Mouse (Mus musculus) neural tube, embryonic 12.5 days (tissue): ENCODE measurements around the gene Gm15737. TPM values are rescaled to one million over a fixed set of nuclear protein-coding genes. Genes with fewer than 3 reads are reported as not detected.

Experiments
- ATAC-seq: fragments of 200-750 bp; cut with Nextera tagmentation; 2 replicates; pipeline ENCODE4 v1.8.0; 2017; ENCODE audit warnings: low read depth, mild to moderate bottlenecking, moderate TSS enrichment, moderate library complexity; ENCODE audit not compliant: low FRiP score
- H3K27ac ChIP-seq: fragments of 300-500 bp; sonication (generic); 2 replicates; pipeline ENCODE4 v1.5.1; 2016
- H3K27me3 ChIP-seq: fragments of 300-500 bp; sonication (generic); replicated peaks from 2 replicates; pipeline ENCODE4 v1.6.1; 2016; ENCODE audit warnings: mild to moderate bottlenecking
- H3K36me3 ChIP-seq: fragments of 300-500 bp; sonication (generic); 2 replicates; pipeline ENCODE4 v1.6.1; 2016; ENCODE audit warnings: mild to moderate bottlenecking
- H3K4me1 ChIP-seq: fragments of 300-500 bp; sonication (generic); 2 replicates; pipeline ENCODE4 v1.6.1; 2016
- H3K4me2 ChIP-seq: fragments of 300-500 bp; sonication (generic); replicated peaks from 2 replicates; pipeline ENCODE4 v1.6.1; 2016; ENCODE audit warnings: mild to moderate bottlenecking
- H3K4me3 ChIP-seq: fragments of 300-500 bp; sonication (generic); 2 replicates; pipeline ENCODE4 v1.5.1; 2016
- H3K9ac ChIP-seq: fragments of 300-500 bp; sonication (generic); 2 replicates; pipeline ENCODE4 v1.6.1; 2016; ENCODE audit warnings: mild to moderate bottlenecking
- H3K9me3 ChIP-seq: fragments of 300-500 bp; sonication (generic); 2 replicates; pipeline ENCODE4 v1.6.1; 2016; ENCODE audit warnings: mild to moderate bottlenecking
- WGBS: fragments of 180-500 bp; shearing (Covaris S2); methylation state at CpG from one replicate; pipeline ENCODE4 v1.1.7; 2016; 5-methylcytosine and 5-hydroxymethylcytosine counted together
- polyA plus RNA-seq: library from polyadenylated mRNA; unstranded; fragments of >200 nt; fragmentation: Nextera tagmentation; extraction: Ambion mirVana; gene quantifications from 2 replicates; pipeline ENCODE4 v1.2.1, GENCODE M21; 2016

Gm15737 gene
- polyA plus RNA-seq, 1 experiment from 2014 or later, result not detected

DNA sequence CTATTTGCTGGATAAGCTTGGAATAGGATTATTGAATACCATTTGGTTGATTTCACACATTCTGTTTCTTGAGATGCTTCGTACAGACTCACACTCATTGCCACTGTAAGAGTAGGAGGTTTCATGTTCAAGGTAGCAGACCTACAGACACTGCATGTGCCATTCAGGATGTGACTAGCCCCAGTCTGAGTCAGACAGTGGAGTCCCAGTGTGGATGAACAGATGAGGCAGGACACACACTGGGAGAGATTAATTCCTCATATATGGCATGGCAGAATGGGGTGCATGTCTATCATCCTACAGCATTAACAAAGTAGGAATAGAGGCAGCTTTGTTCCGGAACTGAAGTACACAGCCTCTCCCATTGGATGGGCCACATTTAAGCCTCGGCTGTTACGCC, 8.1 kb downstream of the Gm15737 start:
- no peaks in the 10 kb centered on the region for H3K9me3 ChIP-seq
- 93% methylated on average over 4 of the region's 4 CpGs for WGBS
- no peaks in the 10 kb centered on the region for H3K27me3 ChIP-seq

DNA sequence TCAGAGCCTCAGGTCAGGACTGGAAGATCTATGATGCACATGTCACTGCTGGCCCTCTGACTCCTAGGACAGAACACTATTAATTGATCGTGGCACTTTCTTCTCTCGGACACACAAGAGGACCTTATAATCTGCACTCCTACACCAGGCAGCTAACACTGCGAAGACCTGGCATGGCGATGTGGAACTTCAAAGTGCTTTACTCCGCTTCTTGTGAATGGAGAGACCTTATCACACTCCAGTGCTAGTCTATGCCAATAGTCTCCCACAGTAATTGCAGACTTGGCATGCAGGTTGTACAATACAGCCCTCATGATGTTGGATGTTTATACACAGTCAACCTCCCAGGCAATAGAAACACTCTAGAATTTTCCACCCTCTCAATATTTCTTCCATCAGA, 9.6 kb downstream of the Gm15737 start:
- Histone ChIP-seq H3K36me3 (no peaks in the 10 kb centered on the region), H3K9me3 (no peaks in the 10 kb centered on the region), H3K4me1 (no peaks in the 10 kb centered on the region), H3K27me3 (no peaks in the 10 kb centered on the region), H3K4me2 (no peak overlapping the region), H3K27ac (no peak overlapping the region), H3K9ac (no peak overlapping the region), H3K4me3 (no peak overlapping the region)
- no peak for ATAC-seq
- 91% methylated on average over 5 of the region's 5 CpGs for WGBS

More for the DNA sequence above, 8.1 kb downstream of the Gm15737 start:
- Histone ChIP-seq H3K27ac (no peak overlapping the region), H3K4me1 (no peaks in the 10 kb centered on the region), H3K36me3 (no peaks in the 10 kb centered on the region), H3K4me2 (no peak overlapping the region), H3K4me3 (no peak overlapping the region), H3K9ac (no peak overlapping the region)
- no peak for ATAC-seq

DNA sequence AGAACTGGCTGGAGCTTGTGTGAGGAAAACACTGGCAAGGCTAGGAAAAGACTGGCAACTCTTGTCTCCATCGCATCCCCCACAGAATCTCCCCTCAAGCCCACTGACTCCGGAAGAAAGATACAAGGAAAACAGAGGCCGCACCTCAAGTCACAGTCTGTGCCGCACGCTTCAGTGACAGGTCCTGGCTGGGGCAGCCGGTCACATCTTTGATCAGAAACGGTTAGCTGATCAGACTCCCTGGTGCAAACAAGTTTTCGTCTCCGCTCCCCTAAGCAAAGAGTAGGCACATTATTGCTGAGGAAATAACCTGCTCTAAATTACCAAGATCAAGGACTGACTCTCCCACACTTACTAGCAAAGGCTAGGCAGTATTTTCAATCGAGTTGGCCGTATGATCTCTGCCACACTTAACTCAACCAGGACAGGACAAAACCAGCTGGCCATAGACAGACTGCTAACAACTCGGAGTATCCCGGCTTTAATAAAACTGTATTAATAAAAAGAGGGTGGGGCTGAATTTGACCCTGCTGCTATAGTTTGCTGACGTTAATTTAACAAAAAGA, 10.6 kb downstream of the Gm15737 start:
- Histone ChIP-seq H3K9me3 (no peaks in the 10 kb centered on the region), H3K4me3 (no peak overlapping the region), H3K9ac (no peak overlapping the region), H3K27ac (no peak overlapping the region), H3K36me3 (no peaks in the 10 kb centered on the region), H3K4me1 (no peaks in the 10 kb centered on the region), H3K27me3 (no peaks in the 10 kb centered on the region), H3K4me2 (no peak overlapping the region)
- ATAC-seq, result no peak
- 80% methylated on average over 14 of the region's 14 CpGs for WGBS

DNA sequence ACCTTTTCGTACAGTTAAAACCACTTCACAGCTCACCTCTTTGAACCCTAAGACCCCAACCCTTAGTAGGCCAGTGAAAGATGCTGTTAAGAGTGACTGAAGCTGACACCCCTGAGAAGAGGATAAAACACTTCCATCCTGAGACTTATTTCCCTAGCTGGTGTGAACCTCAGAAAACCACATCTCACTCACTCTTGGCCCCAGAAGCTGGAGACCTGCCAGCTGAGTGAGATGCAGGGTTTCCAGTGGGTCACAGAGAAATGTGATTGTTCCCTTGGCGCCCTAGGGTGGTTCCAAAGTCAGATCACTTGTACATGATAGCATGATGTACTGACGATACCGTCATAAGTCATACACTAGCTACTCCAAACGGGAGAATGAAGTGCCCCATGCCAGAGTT, 13.3 kb downstream of the Gm15737 start:
- no peaks in the 10 kb centered on the region for H3K4me1 ChIP-seq
- no peak overlapping the region for H3K4me3 ChIP-seq
- no peak overlapping the region for H3K4me2 ChIP-seq
- H3K36me3 ChIP-seq, result no peaks in the 10 kb centered on the region
- 87% methylated on average over 5 of the region's 5 CpGs for WGBS
- H3K9me3 ChIP-seq, result no peaks in the 10 kb centered on the region
- no peak overlapping the region for H3K9ac ChIP-seq
- no peaks in the 10 kb centered on the region for H3K27me3 ChIP-seq
- H3K27ac ChIP-seq, result no peak overlapping the region
- no peak for ATAC-seq

DNA sequence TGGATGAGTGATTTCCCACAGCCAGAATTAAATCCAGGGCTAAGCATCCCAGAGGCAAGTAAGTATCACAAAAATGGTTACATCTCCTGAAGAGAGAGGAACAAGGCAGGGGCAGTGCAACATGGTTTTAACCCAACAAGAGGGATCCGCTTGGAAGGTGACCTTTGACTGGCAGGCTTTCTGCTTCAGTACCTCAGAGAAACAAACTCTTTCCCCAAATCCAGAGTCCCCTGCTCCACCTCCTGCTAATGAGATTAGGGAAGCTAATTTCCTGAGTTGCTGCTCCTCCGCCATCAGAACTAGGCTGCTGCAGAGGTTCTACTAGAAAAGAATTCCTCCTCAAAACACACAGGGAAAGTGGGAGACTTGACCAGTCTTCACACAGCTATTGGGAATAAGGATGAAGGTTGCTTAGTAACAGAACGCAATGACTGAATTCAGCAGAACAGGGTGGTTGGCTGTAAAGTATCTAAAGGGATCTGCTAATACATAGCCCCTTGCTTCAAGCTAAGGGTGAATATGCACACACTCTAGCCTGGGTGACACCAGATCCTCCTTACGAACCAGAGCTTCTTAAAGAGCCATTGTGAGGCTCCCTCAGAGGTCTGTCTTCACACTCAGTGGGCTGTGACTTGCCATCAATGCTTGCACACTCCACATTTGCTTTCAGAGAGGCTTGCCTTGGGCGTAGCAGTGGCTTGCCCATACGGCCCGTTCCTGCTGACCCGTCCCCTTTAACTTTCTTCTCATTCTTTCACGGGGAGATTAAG, 14.2 kb downstream of the Gm15737 start:
- ATAC-seq, result no peak
- Histone ChIP-seq H3K4me1 (no peaks in the 10 kb centered on the region), H3K9me3 (no peaks in the 10 kb centered on the region), H3K9ac (no peak overlapping the region), H3K27ac (no peak overlapping the region), H3K4me2 (no peak overlapping the region), H3K36me3 (no peaks in the 10 kb centered on the region), H3K4me3 (no peak overlapping the region), H3K27me3 (no peaks in the 10 kb centered on the region)
- 65% methylated on average over 9 of the region's 9 CpGs for WGBS

DNA sequence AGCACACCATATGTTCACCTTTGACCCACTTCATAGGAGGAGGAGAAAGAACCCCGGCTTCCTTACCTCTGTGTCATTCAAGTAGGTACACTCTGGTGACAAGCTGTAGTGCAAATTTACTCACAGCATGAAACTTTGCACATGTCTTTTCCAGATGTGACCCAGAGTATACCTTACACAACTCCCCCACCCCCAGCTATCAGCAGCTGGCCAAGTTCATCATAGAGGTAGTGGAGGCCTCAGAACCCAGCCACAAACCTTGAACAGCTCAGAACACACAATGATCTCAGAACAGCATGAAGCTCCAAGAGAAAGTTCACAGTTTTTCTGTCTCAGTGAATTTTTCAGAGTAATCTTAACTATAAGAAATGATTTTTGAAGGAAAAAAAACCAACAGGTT, 22.4 kb downstream of the Gm15737 start:
- no peaks in the 10 kb centered on the region for H3K4me1 ChIP-seq
- H3K4me2 ChIP-seq, result no peak overlapping the region
- H3K9me3 ChIP-seq, result no peaks in the 10 kb centered on the region
- no peak overlapping the region for H3K27ac ChIP-seq
- ATAC-seq, result no peak
- H3K27me3 ChIP-seq, result no peaks in the 10 kb centered on the region
- no peaks in the 10 kb centered on the region; the same call in 1 of the 2 replicates for H3K36me3 ChIP-seq
- 62% methylated on average over 1 of the region's 1 CpGs for WGBS
- H3K9ac ChIP-seq, result no peak overlapping the region
- H3K4me3 ChIP-seq, result no peak overlapping the region

DNA sequence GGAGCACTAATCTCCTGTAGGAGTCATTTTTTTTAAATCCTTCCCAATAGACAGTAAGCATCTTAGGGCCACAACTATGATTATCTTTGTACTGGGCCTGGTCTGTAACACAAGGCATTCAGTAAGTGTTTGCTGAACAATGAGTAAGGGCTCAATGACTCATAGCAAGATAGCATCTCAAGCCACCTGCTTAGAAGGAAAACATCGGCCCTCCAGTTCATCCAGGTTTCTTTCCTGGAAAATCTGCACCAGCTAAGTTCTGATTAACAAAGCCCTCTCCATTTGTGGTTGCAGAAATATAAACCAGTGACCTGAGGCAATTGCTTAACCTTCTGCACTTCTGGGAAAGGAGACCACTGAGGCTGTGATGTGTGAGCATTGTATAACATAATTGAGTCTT, 34.9 kb downstream of the Gm15737 start:
- no peak overlapping the region for H3K4me2 ChIP-seq
- no peak overlapping the region for H3K27ac ChIP-seq
- no peaks in the 10 kb centered on the region for H3K36me3 ChIP-seq
- H3K9me3 ChIP-seq, result no peaks in the 10 kb centered on the region
- H3K27me3 ChIP-seq, result no peaks in the 10 kb centered on the region
- H3K9ac ChIP-seq, result no peak overlapping the region
- no peaks in the 10 kb centered on the region for H3K4me1 ChIP-seq
- no peak for ATAC-seq
- H3K4me3 ChIP-seq, result no peak overlapping the region
- 84% methylated on average over 1 of the region's 1 CpGs for WGBS

DNA sequence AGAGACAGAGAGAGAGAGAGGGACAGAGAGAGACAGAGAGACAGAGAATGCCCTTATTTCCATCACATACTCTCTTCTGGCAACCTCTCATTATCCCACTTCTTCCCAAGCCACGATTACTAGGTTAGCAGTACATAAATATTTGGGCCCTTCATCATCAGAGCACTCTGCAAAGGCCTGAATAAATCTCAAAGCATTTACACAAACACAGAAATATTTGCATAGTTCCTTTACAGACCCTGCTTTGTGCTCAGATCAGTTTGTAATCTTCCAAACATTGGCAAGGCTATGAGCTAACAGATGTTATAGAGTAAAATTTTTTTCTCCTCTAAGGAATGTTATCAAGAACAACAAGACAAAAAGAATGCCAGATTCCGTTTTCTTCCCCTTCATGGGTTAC, 35.3 kb downstream of the Gm15737 start:
- no peak overlapping the region for H3K9ac ChIP-seq
- no peaks in the 10 kb centered on the region for H3K9me3 ChIP-seq
- H3K4me2 ChIP-seq, result no peak overlapping the region
- H3K4me3 ChIP-seq, result no peak overlapping the region
- H3K27me3 ChIP-seq, result no peaks in the 10 kb centered on the region
- H3K27ac ChIP-seq, result no peak overlapping the region
- H3K36me3 ChIP-seq, result no peaks in the 10 kb centered on the region
- WGBS, result 74% methylated on average over 2 of the region's 2 CpGs
- ATAC-seq, result no peak
- H3K4me1 ChIP-seq, result no peaks in the 10 kb centered on the region

DNA sequence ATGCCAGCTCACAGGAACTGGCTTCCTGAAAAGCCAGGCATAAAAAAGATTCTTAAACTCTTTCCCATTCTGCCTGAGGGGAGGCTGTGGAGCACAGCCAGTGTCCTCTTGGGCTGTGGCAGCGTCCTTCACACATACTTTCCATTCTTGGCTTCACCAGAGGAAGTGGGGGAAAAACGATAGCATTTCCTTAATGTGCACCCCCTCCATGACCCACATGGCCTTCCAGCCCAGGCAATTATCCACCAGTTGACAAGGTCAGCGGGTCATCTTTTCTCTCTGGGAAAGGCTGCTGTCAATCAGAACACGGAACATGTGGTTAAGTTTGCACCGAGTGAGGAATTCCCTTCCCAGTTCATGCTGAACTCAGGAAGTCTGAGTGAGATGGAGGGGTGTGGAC, 36.8 kb downstream of the Gm15737 start:
- Histone ChIP-seq H3K27ac (no peak overlapping the region), H3K9ac (no peak overlapping the region), H3K4me1 (no peaks in the 10 kb centered on the region), H3K9me3 (no peaks in the 10 kb centered on the region), H3K36me3 (no peaks in the 10 kb centered on the region), H3K27me3 (no peaks in the 10 kb centered on the region), H3K4me3 (no peak overlapping the region), H3K4me2 (no peak overlapping the region)
- no peak for ATAC-seq
- WGBS, result 53% methylated on average over 5 of the region's 5 CpGs

DNA sequence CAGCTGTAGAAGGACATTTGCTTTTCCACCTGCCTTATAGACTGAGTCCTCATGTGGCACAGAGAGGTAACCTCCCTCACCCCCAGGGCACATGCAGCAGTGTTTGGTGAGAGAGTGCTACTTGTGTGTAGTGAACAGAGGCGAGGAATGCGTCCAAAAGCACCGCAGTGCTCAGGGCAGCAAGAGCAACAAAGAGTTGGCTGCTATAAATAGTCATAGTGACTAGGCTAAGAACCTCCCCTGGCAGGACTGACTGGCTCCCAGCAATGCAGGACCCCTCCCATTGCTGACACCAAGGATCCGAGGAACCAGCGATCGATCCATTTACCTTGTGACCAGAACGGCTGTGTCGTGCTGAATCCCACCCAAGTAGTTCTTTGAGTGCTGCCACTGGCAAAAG, 40.2 kb downstream of the Gm15737 start:
- no peaks in the 10 kb centered on the region for H3K27me3 ChIP-seq
- WGBS, result 46% methylated on average over 8 of the region's 8 CpGs
- H3K4me2 ChIP-seq, result no peak overlapping the region
- no peaks in the 10 kb centered on the region for H3K9me3 ChIP-seq
- no peak for ATAC-seq
- no peak overlapping the region for H3K27ac ChIP-seq
- H3K9ac ChIP-seq, result no peak overlapping the region
- no peaks in the 10 kb centered on the region for H3K4me1 ChIP-seq
- no peak overlapping the region for H3K4me3 ChIP-seq
- H3K36me3 ChIP-seq, result no peaks in the 10 kb centered on the region

DNA sequence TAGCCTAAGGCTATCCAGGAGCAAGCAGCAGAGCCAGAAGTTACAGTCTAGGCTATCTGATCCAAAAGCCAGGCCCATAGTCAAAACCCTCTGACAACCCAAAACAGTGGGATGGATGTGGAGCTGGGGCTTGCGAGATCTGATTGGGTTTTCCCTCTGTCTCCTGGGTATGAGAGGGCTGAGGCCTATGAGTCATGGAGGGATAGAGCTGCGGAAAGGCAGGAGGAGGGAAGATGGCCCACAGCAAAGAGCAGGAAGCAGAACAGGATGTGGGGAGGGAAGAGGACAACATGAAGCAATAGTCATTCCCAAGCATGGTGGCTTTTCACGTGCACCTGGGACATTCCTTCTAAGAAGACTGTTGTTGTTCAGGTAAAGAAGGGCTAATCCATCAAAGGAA, 41.5 kb downstream of the Gm15737 start:
- no peak overlapping the region for H3K4me3 ChIP-seq
- no peak overlapping the region for H3K4me2 ChIP-seq
- no peak for ATAC-seq
- H3K36me3 ChIP-seq, result no peaks in the 10 kb centered on the region
- no peak overlapping the region for H3K27ac ChIP-seq
- no peaks in the 10 kb centered on the region for H3K9me3 ChIP-seq
- no peaks in the 10 kb centered on the region for H3K4me1 ChIP-seq
- 89% methylated on average over 3 of the region's 3 CpGs for WGBS
- H3K9ac ChIP-seq, result no peak overlapping the region
- no peaks in the 10 kb centered on the region for H3K27me3 ChIP-seq

DNA sequence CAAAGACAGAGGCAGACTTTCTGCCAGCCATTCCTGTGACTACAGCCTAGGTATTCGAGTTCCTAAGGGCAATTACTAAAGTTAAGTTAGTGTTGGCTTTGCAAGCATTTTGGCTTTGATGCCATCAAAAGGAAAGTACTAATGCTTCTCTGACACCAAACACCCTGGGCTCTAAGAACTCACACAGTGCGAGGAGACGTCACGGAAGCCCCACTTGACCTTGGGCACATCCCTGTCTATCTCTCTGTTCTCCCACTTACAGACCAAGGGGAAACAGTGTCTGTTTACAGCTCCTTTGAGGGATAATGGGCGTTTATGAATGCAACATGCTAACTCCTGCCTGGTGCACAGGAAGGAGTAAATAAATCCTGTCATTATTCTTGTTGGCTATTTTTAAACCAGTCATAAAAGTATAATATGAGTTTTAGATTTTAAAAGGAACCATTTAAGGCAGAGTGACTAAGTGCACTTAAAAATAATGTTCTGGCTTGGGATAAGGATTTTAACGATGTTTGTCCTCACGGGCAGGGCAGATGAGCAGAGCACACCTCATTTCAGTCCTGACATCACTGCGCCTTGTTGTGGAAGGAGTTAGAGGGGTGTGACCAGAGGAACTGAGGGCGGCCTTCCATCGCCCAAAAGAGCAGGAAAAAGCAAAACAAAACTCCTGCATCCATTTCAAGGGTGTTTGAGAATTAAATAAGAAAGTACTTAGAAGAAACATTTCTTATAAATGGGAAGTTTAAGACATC, 52.0 kb downstream of the Gm15737 start:
- Histone ChIP-seq H3K27ac (no peak overlapping the region), H3K9me3 (no peaks in the 10 kb centered on the region), H3K4me2 (no peak overlapping the region), H3K9ac (no peak overlapping the region), H3K27me3 (no peaks in the 10 kb centered on the region), H3K36me3 (no peaks in the 10 kb centered on the region), H3K4me3 (no peak overlapping the region), H3K4me1 (no peaks in the 10 kb centered on the region)
- no peak for ATAC-seq
- 69% methylated on average over 10 of the region's 10 CpGs for WGBS
